Mouse (Mus musculus): ENCODE results near the gene Serpini1. TPM values are rescaled to one million over a fixed set of nuclear protein-coding genes. Genes with fewer than 3 reads are reported as not detected.
"Not testable (repeated sequence)": the region's sequence is repeated elsewhere in the genome, so short reads cannot be mapped to it uniquely, and the experiment has no call there.

The Serpini1 gene
- total RNA-seq, 2 experiments from 2014 or later = 0.39 to 0.54 TPM

GRCm38 (mm10) chr3:75651603-75652115 lies 94.3 kb downstream of the Serpini1 start:
- no peak for DNase-seq
- TF ChIP-seq CTCF (IDR thresholded peaks at IDR 0.05) = no peak
- intact Hi-C loops (cut with DNase I) = no loop called here
- H3K4me3 ChIP-seq = no peak overlapping the region
- no peak overlapping the region for H3K27ac ChIP-seq

- intact Hi-C loops (cut with DNase I); DNase-seq; H3K4me3 ChIP-seq; H3K27ac ChIP-seq: not testable (repeated sequence)
These were observed 96.6 kb downstream of the Serpini1 start for GRCm38 (mm10) chr3:75653901-75654300.

GRCm38 (mm10) chr3:75655578-75656344 lies 98.4 kb downstream of the Serpini1 start:
- intact Hi-C loops (cut with DNase I) = no loop called here
- no peak for DNase-seq
- Histone ChIP-seq H3K27ac (no peak overlapping the region), H3K4me3 (no peak overlapping the region)
- TF ChIP-seq CTCF (IDR thresholded peaks at IDR 0.05) = no peak

GRCm38 (mm10) chr3:75666962-75667361 lies 109.6 kb downstream of the Serpini1 start:
- no peak for DNase-seq
- Histone ChIP-seq H3K27ac (no peak overlapping the region), H3K4me3 (no peak overlapping the region)
- intact Hi-C loops (cut with DNase I) = no loop called here
- no peak for TF ChIP-seq CTCF (IDR thresholded peaks at IDR 0.05)

GRCm38 (mm10) chr3:75670425-75670824 lies 113.1 kb downstream of the Serpini1 start:
- no peak for DNase-seq
- H3K27ac ChIP-seq = no peak overlapping the region
- TF ChIP-seq CTCF (IDR thresholded peaks at IDR 0.05) = no peak
- no peak overlapping the region for H3K4me3 ChIP-seq
- intact Hi-C loops (cut with DNase I) = no loop called here

DNA sequence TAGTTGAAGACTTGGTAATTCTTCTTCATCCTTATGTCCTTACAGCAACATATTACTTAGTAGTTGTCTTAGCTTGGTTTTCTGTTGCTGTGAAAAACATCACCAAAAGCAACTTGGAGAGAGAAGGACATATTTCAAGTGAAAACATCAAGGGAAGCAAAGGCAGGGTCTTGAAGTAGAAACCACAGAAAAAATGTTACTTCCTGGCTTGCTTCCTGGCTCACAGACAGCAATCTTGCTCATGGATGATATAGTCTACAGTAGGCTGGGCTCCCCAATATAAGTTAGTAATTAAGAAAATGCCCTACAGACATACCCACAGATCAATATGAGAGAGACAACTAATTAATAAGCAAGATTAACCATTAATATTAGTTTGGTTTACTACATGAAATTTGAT lies 125.5 kb downstream of the Serpini1 start:
- Histone ChIP-seq H3K4me3 (no peak overlapping the region), H3K27ac (no peak overlapping the region)
- no peak for TF ChIP-seq CTCF (IDR thresholded peaks at IDR 0.05)
- no peak for DNase-seq
- intact Hi-C loops (cut with DNase I) = no loop called here

- no peak for DNase-seq
- H3K4me3 ChIP-seq = no peak overlapping the region
- H3K27ac ChIP-seq = no peak overlapping the region
- intact Hi-C loops (cut with DNase I) = no loop called here
- no peak for TF ChIP-seq CTCF (IDR thresholded peaks at IDR 0.05)
These were observed 129.4 kb downstream of the Serpini1 start for GRCm38 (mm10) chr3:75686775-75687174.

GRCm38 (mm10) chr3:75687187-75687825 lies 130.0 kb downstream of the Serpini1 start:
- DNase-seq = no peak

GRCm38 (mm10) chr3:75690321-75690720 lies 133.0 kb downstream of the Serpini1 start:
- DNase-seq = no peak
- H3K4me3 ChIP-seq = no peak overlapping the region
- no peak for TF ChIP-seq CTCF (IDR thresholded peaks at IDR 0.05)
- intact Hi-C loops (cut with DNase I) = no loop called here
- H3K27ac ChIP-seq = no peak overlapping the region

More at GRCm38 (mm10) chr3:75687187-75687825, 130.0 kb downstream of the Serpini1 start:
- intact Hi-C loops (cut with DNase I) = no loop called here
- Histone ChIP-seq H3K4me3 (no peak overlapping the region), H3K27ac (no peak overlapping the region)
- no peak for TF ChIP-seq CTCF (IDR thresholded peaks at IDR 0.05)

GRCm38 (mm10) chr3:75692088-75692487 lies 134.7 kb downstream of the Serpini1 start:
- no peak for DNase-seq
- intact Hi-C loops (cut with DNase I) = no loop called here
- Histone ChIP-seq H3K4me3 (no peak overlapping the region), H3K27ac (no peak overlapping the region)
- TF ChIP-seq CTCF (IDR thresholded peaks at IDR 0.05) = no peak

Other genes with a start within 250 kb of the Serpini1 start
- not detected for gene Wdr49, start 75.4 kb upstream of the Serpini1 start, total RNA-seq (2021)
- 10 to 100 TPM; 16.6 to 16.7 TPM for gene Pdcd10, start 691 bp upstream of the Serpini1 start, total RNA-seq (2021)
- gene Gm29133, start 190.7 kb downstream of the Serpini1 start, total RNA-seq (2021) = not detected

All from gastrocnemius, adult 2 months (tissue).